ENCODE assay signal across 10 mouse cellular contexts in the genomic region with DNA sequence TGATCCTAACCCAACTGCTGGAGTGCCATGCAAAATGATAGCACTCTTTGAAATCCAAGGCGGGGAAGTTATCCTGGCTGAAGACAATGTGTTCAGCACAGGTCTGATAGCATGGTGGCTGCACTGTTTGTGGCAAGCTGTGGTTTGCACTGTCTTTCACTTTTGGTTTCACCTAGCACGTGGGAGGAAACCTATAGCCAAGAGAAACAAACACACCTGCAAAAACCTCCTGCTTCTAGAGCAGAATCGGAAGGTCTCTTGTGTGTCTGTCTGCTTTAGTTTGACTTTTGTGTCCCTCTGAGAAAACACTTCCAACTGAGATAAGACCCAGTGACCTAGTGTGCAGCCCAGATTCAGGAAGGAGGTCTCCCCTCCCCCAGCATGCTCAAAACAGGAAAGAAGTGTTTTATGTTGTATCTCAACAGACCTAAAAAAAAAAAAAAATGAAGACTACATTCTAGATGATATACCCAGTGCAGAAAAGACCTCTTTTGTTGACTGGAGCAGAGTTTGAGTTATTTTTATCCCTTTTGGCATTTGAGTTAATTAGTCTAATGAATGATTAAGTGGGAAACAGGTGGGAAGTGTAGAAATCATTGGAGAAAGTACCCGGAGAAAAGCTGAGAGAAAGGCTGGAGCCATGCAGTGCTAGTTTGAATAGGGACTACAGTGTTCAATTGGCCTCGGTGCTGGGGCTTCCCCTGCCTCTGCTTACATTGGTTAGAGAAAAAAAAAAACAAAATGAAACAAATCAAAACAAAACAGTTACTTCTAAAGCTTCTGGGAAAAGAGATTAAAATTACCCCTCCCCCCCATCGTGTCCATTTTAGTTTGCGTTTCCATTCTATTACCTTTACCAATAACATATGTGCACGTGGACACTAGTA.
DNase-seq lines count a peak whose midpoint lies in the region; ATAC-seq and TF ChIP-seq lines count a peak whose summit lies in the region.
"Had no signal": no experiment of that assay in that cellular context is flagged by ENCODE, and none has a peak within 500 bp of the region (broad histone marks: within the 10 kb centered on the region; RNA-seq: fewer than 3 reads in every experiment).

No protein-coding gene starts in this region.

- TF ChIP-seq CTCF in liver, adult 2 months (IDR thresholded peaks at IDR 0.05; ENCODE audit: low read depth, low read length) = no peak

- no peaks in the 10 kb centered on the region for H3K27me3 ChIP-seq in liver, adult 2 months (ENCODE audit: control insufficient read depth, insufficient read depth, low read length)
- H3K27me3 ChIP-seq: kidney, embryonic 15.5 days had no signal

- H3K36me3 ChIP-seq in liver, adult 2 months (ENCODE audit: control insufficient read depth, insufficient read depth, low read length) = no peaks in the 10 kb centered on the region
- H3K36me3 ChIP-seq: kidney, embryonic 15.5 days; midbrain, embryonic 10.5 days had no signal

- no peak overlapping the region for H3K27ac ChIP-seq in liver, adult 2 months (replicated peaks; ENCODE audit: insufficient read depth, low read depth, low read length)
- H3K27ac ChIP-seq: kidney, embryonic 15.5 days; liver, embryonic 14.5 days; midbrain, embryonic 10.5 days had no signal

- ATAC-seq in activated CD4-positive, CD25-positive, alpha-beta regulatory T cell, adult 4 months = peak; percentile 95

- H3K9ac ChIP-seq in liver, adult 2 months (ENCODE audit: low read depth, low read length) = no peak overlapping the region
- H3K9ac ChIP-seq: kidney, embryonic 15.5 days; liver, embryonic 14.5 days had no signal

- H3K4me3 ChIP-seq in liver, adult 2 months (ENCODE audit: insufficient read depth, low read depth, low read length) = no peak overlapping the region
- H3K4me3 ChIP-seq: kidney, embryonic 15.5 days; midbrain, embryonic 10.5 days had no signal

- no peak for TF ChIP-seq POLR2A in liver, adult 2 months (IDR thresholded peaks at IDR 0.05; ENCODE audit: extremely low read depth, insufficient read depth, low read length)

- H3K4me1 ChIP-seq in liver, adult 2 months (ENCODE audit: control insufficient read depth, insufficient read depth, low read length) = no peaks in the 10 kb centered on the region; the same call in 1 of the 2 replicates
- H3K4me1 ChIP-seq: kidney, embryonic 15.5 days; midbrain, embryonic 10.5 days had no signal

- 28% methylated on average over 8 of the region's 8 CpGs for WGBS in liver, adult 2 months

- DNase-seq in liver, adult 2 months (ENCODE audit: extremely low read depth, low read depth, low spot score) = peak; percentile 2
- no peak for DNase-seq in liver
- peak; percentile 65 to 74 for DNase-seq in natural killer cell, adult 2 months (ENCODE audit: low spot score in 2 of 2)
- peak; percentile 45 to 62 for DNase-seq in thymus, postnatal 36 days
- DNase-seq in kidney, postnatal 10 days = no peak
- no peak for DNase-seq in kidney, postnatal 4 days

- H3K79me2 ChIP-seq in liver, adult 2 months (ENCODE audit: control insufficient read depth, insufficient read depth, low read length) = no peaks in the 10 kb centered on the region

Comparison
In these comparisons a context has a peak if more than half of its experiments do, and no peak if none do; other contexts are left out.
1. DNase-seq: peak in liver, adult 2 months (single experiment), natural killer cell, adult 2 months (2 of 2) and thymus, postnatal 36 days (2 of 2); none in liver (single experiment), kidney, postnatal 10 days (single experiment) and kidney, postnatal 4 days (0 of 2).